Mouse (Mus musculus) adrenal gland, adult (tissue): ENCODE results near the gene Slc25a18.
A peak's percentile ranks its signal among the peaks of the same experiment; 100 is the strongest.

ENCODE experiments used
- DNase-seq, 2 experiments: peaks; one replicate each; pipeline ENCODE4 v3.0.0; 2022 to 2023; ENCODE audit warnings: low spot score in 1 of 2; ENCODE audit not compliant: inconsistent age in 2 of 2

The Slc25a18 gene

DNA sequence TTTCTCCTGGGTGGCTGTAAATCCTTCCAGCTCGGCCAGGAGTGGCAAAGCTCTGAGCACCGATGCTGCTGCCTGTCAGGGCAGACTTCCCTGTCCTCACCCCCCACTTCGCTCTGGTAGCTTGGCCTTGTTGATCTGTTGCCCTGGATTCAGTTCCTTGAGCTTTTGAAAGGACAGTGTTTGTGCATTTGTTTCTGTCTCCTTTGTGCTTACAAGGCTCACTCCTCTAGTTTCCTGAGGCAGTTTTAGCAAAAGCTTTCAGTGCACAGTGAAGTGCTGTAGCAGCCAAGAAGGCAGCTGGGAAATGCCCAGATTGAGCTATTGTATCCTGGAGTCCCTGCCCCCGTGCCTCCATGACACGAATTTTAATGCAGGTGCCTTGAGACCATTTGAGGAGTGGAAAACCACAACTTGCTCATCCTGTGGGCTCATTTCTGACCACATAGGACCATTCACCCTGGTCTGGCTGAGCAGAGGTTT, at the start of gene Slc25a18:
TSS of gene Slc25a18 (plus strand) at position 430 of the 480 bp plus-strand sequence.
- DNase-seq, result peak in 1 of 2 experiments; percentile 54

DNA sequence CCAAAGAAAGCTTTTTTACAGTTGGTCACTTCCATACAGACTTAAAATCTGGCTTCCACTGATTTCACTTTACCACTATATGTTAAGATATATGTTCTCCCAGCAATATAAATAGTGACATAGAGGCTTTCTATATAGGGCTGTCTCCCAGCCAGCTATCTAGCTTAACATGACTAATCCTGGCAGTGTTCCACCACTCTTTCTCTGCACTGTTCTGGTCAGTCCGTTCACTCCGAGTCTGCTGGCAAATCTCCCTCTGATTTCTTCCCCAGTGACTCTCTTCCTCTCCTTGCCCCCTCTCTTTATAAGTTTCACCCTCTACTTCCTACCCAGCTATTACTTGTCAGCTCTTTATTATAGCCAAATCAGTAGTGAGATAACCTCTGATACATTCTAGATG, 47.4 kb upstream of the Slc25a18 start:
- peak in 1 of 2 experiments; percentile 64 for DNase-seq

DNA sequence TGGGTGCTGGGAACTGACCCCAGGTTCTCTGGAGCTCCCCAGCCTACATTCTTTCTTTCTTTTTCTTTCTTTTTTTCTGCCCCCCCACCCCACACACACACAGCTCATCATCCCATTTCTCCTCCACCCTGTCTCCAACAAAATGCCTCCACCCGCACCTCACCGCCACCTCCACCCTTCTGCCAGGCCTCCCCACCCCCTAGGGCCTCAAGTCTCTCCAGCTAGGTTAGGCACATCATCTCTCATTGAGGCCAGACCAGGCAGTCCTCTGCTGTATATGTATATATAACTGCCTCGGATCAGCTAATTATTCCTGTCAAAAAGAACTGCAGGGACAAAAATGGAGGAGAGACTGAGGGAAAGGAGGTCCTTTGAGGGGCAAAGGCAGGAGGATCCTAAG, 37.4 kb upstream of the Slc25a18 start:
- DNase-seq, result no peak

DNA sequence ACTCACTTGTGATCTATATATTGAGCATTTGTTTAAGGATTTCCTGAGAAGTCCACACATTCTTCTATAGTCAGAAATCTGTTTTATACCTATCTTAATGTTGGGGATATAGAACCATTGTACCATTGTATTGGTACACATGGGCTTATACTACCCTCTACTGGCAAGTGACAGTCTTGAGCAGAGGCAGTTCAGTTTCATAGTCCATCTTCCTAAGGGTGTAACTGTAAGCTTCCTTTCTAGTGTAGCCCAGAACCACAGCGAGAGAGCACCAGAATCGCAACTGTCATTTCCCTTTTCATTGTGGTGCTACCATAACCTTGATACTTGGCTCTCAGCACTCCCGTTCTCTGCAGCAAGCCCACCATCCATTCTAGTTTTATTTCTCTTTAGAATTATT, 36.8 kb upstream of the Slc25a18 start:
- DNase-seq, result peak; percentile 10 to 77

DNA sequence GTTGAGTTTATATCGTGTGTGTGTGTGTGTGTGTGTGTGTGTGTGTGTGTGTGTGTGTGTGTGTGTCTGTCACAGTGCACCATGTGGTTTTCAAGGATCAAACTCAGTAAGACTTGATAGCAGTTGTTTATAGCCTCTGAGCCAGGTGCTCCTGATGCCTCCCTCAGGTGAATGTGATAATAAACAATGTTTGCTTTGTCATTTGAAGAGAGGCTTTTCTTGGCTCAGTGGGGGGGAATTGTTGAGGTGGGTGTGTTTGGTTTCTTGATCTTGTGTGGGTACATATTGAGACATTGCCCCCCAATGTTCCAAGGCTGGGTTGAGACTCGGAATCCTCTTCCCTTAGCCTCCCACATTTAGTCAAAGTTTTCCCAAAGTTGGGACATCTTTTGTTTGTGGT, 30.2 kb upstream of the Slc25a18 start:
- DNase-seq, result no peak

DNA sequence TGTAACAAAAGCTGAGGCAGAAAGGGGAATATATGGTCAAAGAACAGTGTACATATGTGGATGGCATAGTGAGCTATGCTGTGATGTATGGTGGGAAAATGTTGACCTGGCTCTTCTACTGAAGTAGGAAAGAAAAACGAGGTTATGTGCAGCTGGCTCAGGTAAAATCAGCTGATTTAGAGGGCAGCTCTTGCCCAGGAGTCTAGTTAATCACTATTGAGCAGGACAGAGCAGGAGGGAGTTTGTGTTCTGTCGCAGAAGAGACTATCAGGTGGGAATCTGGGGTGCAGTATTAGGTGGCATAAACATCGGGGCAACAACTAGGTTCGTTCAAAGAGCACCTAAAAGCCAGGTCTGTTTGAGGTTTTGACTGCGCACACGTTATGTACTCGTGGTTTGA, 29.1 kb upstream of the Slc25a18 start:
- DNase-seq, result no peak

DNA sequence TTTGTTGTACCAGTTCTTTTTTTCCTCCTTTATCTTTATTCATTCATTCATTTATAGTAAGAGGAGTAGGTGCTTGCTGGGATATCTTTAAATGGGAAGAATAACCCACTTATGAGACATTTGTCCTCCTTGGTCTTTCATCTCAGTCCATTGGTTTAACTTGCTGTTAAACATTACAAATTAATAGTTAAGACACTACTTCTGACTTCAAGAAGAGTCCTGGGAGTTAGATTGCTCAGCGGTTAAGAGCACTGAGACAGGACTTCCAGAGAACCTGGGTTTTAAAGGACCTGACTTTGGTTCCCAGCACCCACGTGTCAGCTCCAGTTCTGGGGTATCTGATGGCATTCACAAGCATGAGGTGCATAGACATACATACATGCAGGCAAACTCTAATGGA, 27.0 kb upstream of the Slc25a18 start:
- no peak for DNase-seq

DNA sequence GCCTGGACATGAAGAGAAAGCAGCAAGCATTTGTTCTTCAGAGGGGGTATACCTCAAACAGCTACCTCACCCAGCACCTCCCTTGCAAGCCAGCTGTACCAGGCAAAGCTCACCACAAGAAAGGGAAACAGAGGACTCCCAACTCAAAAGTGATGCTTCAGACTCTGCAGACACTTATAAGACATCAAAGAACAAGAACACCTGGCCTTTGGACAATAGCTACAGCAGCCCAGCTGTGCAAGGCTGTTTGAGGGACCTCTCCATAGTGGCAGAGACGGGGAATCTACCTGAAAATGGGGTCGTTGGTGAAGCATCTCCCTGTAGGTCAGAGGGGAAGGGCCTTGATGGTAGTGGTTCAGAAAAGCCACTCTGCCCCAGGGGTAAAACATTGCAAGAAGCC, 12.2 kb upstream of the Slc25a18 start:
- DNase-seq, result no peak

DNA sequence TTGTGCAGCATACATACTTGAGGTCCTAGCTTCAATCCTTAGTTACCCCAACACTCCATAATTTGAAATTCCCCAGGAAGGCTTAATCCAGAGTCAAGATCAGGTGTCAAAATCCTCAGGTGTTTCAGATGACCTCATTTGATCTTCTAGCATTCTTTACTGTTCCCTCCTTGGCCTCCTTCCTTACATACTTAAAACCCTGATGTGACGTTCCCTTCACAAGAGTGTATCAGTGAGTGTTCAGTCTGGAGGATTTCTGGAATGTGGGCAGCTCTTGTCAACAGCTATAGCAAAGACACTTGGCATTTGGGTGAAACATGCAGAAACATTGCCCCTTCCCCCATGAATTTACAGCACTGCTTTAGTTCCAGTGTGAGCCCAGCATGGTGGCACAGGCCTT, 3.4 kb upstream of the Slc25a18 start:
- no peak for DNase-seq

DNA sequence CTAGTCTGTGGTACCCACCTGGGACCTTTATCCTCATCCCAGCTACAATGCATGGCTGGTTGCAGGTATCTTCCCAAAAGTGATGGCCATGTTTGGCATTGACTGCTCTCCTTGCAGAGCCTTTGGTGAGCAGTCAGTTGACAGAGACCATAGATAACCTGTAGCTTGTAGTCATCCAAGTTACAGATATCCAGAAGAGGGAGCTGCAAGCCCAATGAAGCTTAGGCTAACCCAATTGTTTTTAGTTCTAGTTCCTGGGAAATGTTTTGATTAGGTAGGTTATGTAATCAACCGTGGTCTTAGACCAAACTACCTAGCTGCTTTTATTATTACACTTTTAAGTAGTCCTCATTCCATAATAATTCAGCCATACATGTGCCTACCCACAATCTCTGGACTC, 2.0 kb upstream of the Slc25a18 start:
- no peak for DNase-seq

DNA sequence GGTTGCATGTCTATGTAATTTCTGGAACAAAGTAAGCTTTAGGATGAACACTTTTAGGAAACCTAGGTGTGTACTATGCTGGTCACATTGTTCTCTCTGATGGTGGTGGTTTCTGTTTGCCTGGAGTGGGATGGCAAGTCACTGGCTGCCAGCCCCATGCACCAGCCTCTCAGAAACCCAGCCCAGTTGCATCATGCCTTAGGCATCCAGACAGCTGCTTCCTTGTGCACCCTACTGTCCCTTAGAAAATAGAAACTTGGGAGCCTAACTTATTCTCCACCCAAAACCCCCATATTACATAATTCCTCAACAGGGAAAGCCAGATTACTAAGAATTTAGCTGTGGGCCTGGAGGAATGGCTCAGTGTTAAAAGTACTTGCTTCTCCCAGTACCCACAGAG, 1.4 kb upstream of the Slc25a18 start:
- DNase-seq, result no peak

DNA sequence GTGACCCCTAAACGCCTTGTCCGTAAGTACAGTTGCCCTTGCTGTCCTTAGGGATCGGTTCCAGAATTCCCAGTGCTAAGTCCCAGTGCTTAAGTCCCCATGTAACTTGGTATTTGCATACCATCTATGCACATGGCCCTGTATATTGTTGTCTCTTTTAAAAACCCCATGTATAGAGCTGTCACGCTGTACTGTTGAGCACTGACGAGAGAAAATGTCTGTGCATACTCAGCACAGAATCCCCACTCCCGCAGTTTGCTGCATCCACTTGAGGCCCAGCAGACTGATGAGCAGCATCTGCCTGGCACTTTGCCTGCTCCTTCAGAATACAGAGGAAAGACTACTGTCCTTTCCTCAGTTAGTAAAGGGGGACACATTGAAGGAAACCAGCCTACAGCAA, 385 bp downstream of the Slc25a18 start:
- DNase-seq, result no peak

DNA sequence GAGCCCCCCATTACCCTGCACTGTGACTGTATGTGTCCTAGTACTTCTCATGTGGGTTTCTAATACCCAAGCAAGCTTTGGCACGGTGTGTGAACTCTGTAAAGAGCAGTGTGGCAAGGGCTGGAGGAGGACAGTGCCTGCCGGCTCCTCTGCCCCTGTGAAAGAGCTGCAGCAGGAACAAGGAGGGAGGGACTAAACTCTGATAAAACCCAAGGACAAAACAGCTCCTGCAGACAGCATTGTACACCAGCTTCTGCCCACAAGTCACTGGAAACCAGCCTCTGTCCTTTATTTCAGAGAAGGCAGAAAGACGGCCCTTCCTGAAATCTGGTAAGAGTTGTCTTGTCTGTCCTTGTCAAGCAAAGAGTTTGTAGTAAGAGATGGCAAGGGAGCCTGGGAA, 2.9 kb downstream of the Slc25a18 start:
- DNase-seq, result peak; percentile 60 to 72

DNA sequence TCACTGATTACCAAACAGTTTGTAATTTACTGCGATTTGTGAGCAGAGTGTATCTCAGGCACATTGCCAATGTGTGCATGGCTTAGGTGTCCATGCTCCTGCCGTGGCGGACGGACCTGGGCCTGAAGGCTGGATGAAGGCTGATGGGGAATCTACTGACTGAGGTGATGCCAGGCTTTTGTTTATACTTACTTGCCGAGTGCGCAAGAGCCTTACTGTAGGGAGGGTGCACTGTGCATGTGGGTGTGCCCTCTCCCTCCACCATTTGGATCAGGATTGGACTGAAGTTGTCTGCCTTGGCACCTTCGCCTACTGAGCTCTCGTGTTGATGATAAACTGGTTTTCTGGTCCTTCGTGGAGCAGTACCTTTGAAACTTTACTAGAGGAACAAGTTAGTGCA, 4.2 kb downstream of the Slc25a18 start:
- DNase-seq, result no peak

DNA sequence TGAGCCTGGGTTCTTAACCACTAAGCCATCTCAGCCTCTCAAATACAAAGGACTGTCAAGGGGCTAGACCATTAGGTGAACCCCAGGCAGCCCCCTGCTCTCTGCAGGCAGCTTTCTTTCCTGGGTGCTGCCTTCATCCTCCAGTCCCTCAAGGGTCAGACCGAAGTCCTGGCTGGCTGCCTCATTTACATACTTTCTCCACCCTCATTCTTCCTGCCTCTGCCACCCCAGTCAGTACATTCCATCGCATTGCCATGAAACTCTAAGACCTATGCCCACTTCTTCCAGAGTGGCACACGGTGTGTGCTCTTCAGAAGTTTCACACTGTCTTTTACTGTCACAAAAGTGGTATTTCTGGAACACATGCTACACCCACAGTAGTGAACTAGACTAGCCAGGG, 4.8 kb downstream of the Slc25a18 start:
- DNase-seq, result no peak

DNA sequence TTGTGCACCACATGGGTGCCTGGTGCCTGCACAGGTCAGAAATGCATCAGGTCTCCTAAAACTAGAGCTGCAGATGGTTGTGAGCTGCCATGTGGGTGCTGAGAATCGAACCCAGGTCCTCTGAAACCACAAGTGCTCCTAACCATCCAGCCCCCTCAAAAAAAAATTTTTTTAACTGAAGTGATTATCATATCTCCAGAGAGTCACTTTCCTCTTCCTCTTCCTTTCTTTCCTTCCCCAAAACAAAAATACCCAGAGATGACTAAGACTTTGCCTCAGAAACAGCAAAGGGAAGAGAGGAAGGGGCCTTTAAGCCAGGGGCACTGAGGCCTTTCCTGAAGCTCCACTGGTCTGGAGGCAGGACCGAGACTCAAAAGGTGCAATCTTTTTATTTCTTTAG, 9.6 kb downstream of the Slc25a18 start:
- DNase-seq, result no peak

DNA sequence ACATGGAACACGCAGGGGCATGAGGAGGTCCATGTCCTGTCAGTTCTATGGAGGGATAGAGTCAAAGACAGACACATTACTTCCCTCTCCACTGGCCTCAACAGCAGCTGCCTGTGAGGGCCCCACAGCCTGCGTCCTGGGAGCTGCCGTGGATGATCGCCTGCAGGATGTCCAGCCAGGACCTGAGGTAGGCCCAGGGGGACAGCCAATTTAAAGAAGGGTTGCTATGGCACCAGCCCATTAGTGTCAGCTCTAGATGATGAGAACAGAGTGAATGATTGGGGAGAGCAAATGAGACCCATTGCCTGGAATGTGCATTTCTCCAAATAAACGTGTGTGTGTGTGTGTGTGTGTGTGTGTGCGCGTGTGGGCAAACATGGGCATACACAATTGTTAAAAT, 11.0 kb downstream of the Slc25a18 start:
- no peak for DNase-seq

DNA sequence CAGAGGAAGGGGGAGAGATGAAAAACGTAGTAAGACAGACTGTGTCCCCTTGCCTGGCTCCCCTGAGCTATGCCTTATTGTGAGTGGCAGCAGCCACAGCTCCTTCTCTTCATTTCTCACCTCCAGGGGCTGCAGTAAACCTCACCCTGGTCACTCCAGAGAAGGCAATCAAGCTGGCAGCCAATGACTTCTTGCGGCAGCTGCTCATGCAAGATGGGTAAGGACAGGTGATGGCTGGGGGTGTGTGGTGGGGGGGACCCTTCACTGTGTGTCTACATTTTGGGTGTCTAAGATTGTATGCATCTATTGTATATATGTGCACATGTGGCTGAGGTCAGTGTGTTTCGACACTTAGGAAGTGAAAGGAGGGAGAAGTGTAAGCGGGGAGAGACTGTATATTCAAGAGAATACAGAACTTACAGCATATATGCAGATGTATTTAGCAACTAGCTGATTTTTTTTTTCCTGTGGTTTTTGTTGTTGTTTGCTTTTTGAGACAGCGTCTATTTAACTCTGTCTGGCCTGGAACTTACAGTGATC, 14.8 kb downstream of the Slc25a18 start:
- DNase-seq, result no peak

DNA sequence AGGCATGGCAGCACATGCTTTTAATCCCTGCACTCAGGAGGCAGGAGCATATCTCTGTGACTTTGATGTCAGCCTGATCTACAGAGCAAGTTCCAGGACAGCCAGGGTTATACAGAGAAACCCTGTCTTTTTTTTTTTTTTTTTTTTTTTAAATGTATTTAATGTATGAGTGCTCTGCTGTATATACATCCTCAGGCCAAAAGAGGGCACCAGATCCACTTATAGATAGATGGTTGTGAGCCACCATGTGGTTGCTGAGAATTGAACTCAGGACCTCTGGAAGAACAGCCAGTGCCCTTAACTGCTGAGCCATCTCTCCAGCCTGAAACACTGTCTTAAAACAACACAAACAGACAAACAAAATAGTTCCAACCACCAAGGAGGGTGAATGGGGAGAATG, 15.5 kb downstream of the Slc25a18 start:
- no peak for DNase-seq

DNA sequence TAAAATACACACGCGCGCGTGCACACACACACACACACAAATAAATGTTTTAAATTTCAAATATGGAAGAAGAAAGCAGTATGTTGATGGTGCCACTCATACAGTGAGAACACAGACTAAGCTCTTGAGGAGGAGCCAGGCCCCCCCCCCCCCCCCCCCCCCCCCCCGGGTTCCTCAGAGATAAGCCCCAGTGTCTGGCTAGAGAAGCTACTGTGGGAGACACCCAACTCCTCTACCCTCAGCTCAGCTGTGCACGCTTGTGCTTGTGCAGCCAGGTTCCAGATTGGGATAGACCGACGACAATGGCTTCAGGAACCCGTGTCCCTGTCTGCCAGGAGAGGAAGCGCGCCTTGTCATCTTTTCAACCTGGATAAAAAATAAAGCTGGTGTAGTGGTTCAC, 16.8 kb downstream of the Slc25a18 start:
- no peak for DNase-seq

DNA sequence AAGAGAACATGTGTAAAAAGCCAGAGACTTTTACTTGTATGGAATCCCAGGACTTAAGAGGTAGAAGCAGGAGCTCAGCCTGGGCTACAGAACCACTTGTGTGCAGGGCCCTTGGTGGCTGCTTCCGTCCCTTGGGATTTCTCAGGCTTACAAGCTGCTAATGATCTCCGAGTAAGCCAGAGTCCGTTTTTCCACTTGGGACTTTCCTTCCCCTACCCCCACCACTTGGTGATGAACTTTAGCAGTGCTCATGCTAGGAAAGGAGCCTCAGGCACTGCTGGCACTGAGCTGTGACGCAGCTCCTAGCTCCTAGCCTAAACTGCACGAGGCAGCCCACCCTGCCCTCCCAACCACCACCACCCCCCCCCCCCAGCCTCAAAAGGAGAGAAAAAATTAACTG, 17.3 kb downstream of the Slc25a18 start:
- DNase-seq, result no peak

DNA sequence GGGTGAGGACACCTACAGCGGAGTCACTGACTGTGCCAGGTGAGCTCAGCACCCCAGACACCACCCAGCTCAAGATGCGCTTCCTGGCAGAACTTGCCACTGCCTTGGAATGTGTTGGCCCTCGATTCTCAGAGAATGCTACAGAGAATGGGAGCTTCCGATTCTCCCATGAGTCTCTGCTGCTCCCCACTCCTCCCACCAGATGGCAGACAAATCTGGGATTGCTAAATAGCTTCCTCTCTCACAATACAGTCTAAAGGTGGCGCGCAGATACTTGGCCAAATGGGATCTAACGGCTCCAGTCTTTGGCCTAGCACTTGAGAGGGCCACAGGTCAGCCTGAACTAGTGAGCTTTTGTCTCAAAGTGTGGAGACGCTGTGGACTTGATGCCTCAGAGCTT, 19.6 kb downstream of the Slc25a18 start:
- DNase-seq, result no peak

DNA sequence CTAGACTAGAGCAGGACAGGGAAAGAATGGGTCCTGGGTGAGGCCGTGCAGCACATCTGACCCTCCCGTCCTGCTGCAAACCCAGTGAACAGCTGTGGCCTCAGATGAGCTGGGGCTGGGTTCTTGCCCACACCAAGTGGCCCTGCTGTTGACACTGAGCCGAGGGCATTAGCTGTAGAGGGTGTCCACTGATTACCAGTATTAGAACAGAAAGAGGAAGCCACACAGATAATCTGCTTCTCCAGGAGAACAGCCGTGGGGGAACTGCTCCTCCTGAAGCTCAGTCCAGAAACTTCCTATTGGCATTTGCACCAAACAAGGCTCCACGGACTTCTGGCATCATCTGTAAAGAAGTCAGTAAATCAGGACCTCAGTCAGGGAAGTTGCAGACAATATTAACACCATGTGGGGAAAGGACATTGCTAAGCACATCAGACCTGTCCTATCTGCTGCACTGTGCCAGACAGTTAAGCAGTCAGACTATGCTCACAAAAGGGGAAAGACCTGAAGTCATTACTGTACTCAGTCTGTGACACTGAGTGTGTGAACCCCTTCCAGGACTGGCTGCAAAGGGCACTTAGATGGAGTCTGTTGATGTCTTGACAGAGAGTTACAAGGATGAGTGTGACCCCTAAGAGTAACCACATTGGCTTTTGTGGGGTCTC, 22.2 kb downstream of the Slc25a18 start:
- DNase-seq, result no peak
